Mouse (Mus musculus) C2C12 (cell line): ENCODE results near the gene Adgb. TPM values are rescaled to one million over a fixed set of nuclear protein-coding genes. Genes with fewer than 3 reads are reported as not detected.

ENCODE experiments used
- H3K27me3 ChIP-seq: one replicate; pipeline ENCODE4 v1.6.1; 2011; ENCODE audit not compliant: control insufficient read depth, insufficient read depth, insufficient read length
- H3K36me3 ChIP-seq: one replicate; pipeline ENCODE4 v1.6.1; 2011; ENCODE audit not compliant: control insufficient read depth, insufficient read depth
- H3K4me3 ChIP-seq: one replicate; pipeline ENCODE4 v1.5.1; 2011; ENCODE audit warnings: mild to moderate bottlenecking, control low read depth; ENCODE audit not compliant: poor library complexity, insufficient read depth, severe bottlenecking
- H3K79me2 ChIP-seq: one replicate; pipeline ENCODE4 v1.6.1; 2011; ENCODE audit not compliant: control insufficient read depth, insufficient read depth
- H3K79me3 ChIP-seq: one replicate; pipeline ENCODE4 v1.6.1; 2011; ENCODE audit warnings: low read depth, control low read depth
- H3ac ChIP-seq: one replicate; pipeline ENCODE3; 2011; ENCODE audit warnings: low read depth; ENCODE audit not compliant: control insufficient read depth, insufficient read length
- CEBPB ChIP-seq: IDR thresholded peaks from one replicate; pipeline ENCODE4 v1.6.1; 2011; ENCODE audit warnings: low read depth, mild to moderate bottlenecking, control low read depth, moderate library complexity
- CTCF ChIP-seq: IDR thresholded peaks from one replicate; pipeline ENCODE4 v1.5.1; 2011; ENCODE audit not compliant: control insufficient read depth, insufficient read depth, insufficient read length
- FOSL1 ChIP-seq: IDR thresholded peaks from one replicate; pipeline ENCODE4 v1.8.0; 2011; ENCODE audit warnings: mild to moderate bottlenecking, low read length; ENCODE audit not compliant: poor library complexity, insufficient read depth, severe bottlenecking
- MAX ChIP-seq: IDR thresholded peaks from one replicate; pipeline ENCODE4 v1.6.1; 2011; ENCODE audit warnings: mild to moderate bottlenecking, control low read depth
- MYOD1 ChIP-seq: IDR thresholded peaks from one replicate; pipeline ENCODE4 v1.6.1; 2011; ENCODE audit warnings: low read depth; ENCODE audit not compliant: control insufficient read depth, insufficient read length
- MYOG ChIP-seq: IDR thresholded peaks from one replicate; pipeline ENCODE4 v1.6.1; 2011; ENCODE audit not compliant: control insufficient read depth, insufficient read length; ENCODE audit errors: extremely low read depth
- USF1 ChIP-seq: IDR thresholded peaks from one replicate; pipeline ENCODE4 v1.6.1; 2011; ENCODE audit warnings: low read depth, mild to moderate bottlenecking, control low read depth, moderate library complexity
- polyA plus RNA-seq: library from polyadenylated mRNA; unstranded; fragments of >200 nt; fragmentation: generic; extraction: Trizol; gene quantifications from one replicate; pipeline ENCODE4 v1.2.1, GENCODE M21; 2012; ENCODE audit warnings: missing spikeins

Gene Adgb
- polyA plus RNA-seq, 1 experiment, result not detected

DNA sequence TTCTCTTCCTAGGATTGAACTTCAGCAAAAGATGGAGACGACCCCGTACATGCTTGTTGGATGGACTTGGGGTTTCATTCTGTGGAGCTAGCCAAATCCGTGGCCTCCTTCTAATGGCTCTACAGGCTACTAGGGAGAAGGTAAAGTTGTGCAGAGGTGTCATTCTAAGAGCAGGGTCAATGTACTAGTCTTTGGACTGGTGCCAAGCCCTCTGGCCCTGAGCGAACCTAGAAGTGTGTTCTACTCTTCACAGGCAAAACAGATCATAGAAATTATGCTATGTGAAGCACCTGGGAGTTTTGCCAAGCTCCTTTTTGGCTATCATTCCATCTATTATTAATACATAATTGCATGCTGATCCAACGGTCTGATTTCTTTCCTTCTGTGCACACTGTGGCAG, 157.6 kb downstream of the Adgb start:
- no peaks in the 10 kb centered on the region for H3K27me3 ChIP-seq
- H3K79me3 ChIP-seq, result no peaks in the 10 kb centered on the region
- H3ac ChIP-seq, result no peak overlapping the region
- TF ChIP-seq MAX, result no peak
- TF ChIP-seq USF1, result no peak
- TF ChIP-seq CTCF, result no peak
- no peak for TF ChIP-seq FOSL1
- no peak for TF ChIP-seq MYOG
- TF ChIP-seq MYOD1, result no peak
- TF ChIP-seq CEBPB, result no peak
- no peaks in the 10 kb centered on the region for H3K79me2 ChIP-seq
- no peak overlapping the region for H3K4me3 ChIP-seq
- no peaks in the 10 kb centered on the region for H3K36me3 ChIP-seq

DNA sequence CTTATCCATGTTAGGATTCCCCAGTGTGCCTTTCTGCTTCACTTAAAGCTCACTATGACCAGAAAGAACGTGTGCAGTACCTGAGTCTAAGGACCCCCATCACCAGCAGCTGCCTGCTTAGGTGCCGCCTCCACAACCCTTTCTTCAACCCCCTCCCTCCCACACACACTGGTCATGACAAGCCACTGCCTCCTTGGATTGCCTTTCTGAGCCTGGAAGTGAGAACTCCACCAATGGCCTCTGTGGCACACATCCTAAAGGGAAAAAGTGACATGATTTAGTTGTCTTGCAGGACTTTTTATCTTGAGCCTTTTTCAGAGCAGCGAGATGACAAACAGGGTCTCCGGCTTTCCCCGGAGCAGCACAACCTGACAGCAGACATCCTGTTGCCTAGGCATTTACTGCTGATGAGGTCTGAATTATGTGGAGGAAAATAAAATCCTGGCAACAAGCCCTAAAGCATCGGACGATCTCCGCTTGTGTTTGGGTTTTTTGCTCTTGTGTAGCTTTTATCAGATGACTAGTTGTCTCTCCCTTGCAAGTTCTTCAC, 162.2 kb downstream of the Adgb start:
- Histone ChIP-seq H3K79me3 (no peaks in the 10 kb centered on the region), H3K79me2 (no peaks in the 10 kb centered on the region), H3ac (no peak overlapping the region), H3K27me3 (no peaks in the 10 kb centered on the region), H3K36me3 (no peaks in the 10 kb centered on the region), H3K4me3 (no peak overlapping the region)
- TF ChIP-seq MAX (no peak), MYOD1 (no peak), CEBPB (no peak), CTCF (no peak), MYOG (no peak), USF1 (no peak)

DNA sequence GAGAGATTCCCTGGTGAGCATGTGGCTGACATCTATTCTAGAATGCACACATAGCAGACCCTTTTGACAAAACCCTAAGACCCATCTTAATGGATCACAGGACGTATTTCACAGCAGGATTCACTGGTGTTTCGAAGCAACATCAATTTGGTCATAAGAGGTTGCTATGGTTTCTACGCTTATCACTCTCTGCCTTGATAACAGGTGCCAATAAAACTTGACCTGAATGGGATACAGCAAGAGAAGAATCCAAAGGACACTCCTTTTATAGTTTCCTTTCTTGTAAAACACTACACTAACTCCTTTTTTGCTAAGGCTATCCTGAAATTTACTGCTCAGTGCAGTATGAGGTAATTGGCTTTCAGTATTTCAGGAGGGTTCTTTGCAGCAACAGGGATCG, 163.1 kb downstream of the Adgb start:
- TF ChIP-seq CEBPB (no peak), MAX (no peak), CTCF (no peak), USF1 (no peak), FOSL1 (no peak)

DNA sequence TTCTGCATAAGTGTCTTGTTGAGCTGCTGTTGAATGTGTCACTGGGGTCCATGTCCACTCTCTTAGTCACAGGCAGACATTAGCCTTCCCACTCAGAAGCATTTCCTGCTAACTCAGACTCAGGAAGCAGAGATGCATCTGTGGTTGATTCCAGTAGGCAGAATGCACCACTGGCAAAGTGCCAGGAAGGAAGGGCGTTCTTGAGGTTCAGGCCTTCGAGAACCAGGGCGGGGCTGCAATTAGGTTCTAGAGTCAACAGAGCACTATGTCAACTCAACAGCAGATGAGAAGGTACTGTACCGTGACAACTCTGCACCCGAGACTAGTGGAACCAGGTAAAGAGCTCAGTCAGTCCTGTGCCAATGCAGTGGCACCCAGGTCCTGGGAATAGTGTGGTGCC, 164.7 kb downstream of the Adgb start:
- TF ChIP-seq CTCF (no peak), USF1 (no peak), FOSL1 (no peak), MAX (no peak), MYOD1 (no peak), MYOG (no peak)

More for the DNA sequence above, 163.1 kb downstream of the Adgb start:
- H3K4me3 ChIP-seq, result no peak overlapping the region
- H3K79me3 ChIP-seq, result no peaks in the 10 kb centered on the region
- H3K79me2 ChIP-seq, result no peaks in the 10 kb centered on the region
- H3K36me3 ChIP-seq, result no peaks in the 10 kb centered on the region
- no peak overlapping the region for H3ac ChIP-seq
- no peaks in the 10 kb centered on the region for H3K27me3 ChIP-seq

DNA sequence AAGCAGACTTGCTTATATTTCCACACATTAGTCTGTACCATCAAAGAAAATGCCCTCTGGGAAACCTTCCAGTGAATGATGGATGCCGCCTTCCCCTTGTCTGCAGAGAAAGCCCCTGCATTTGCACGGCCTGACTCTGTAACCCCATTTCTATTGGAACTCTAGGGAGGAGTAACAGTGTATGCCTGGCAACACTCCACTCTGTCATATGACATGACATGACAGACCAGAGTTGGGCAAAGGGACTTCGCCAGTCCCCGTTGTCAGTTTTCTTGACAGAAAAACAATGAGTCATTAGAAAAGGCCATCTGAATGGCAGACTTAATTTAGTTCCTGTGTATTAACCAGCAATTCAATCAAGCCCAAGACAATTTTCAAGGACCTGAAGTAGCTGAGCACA, 167.8 kb downstream of the Adgb start:
- Histone ChIP-seq H3ac (no peak overlapping the region), H3K27me3 (no peaks in the 10 kb centered on the region), H3K79me3 (no peaks in the 10 kb centered on the region), H3K79me2 (no peaks in the 10 kb centered on the region), H3K4me3 (no peak overlapping the region), H3K36me3 (no peaks in the 10 kb centered on the region)
- TF ChIP-seq MYOG (no peak), USF1 (no peak), FOSL1 (no peak), CEBPB (no peak), MYOD1 (no peak), MAX (no peak), CTCF (no peak)

More for the DNA sequence above, 164.7 kb downstream of the Adgb start:
- H3ac ChIP-seq, result no peak overlapping the region
- H3K4me3 ChIP-seq, result no peak overlapping the region
- H3K27me3 ChIP-seq, result no peaks in the 10 kb centered on the region
- H3K79me2 ChIP-seq, result no peaks in the 10 kb centered on the region
- H3K79me3 ChIP-seq, result no peaks in the 10 kb centered on the region
- no peaks in the 10 kb centered on the region for H3K36me3 ChIP-seq

DNA sequence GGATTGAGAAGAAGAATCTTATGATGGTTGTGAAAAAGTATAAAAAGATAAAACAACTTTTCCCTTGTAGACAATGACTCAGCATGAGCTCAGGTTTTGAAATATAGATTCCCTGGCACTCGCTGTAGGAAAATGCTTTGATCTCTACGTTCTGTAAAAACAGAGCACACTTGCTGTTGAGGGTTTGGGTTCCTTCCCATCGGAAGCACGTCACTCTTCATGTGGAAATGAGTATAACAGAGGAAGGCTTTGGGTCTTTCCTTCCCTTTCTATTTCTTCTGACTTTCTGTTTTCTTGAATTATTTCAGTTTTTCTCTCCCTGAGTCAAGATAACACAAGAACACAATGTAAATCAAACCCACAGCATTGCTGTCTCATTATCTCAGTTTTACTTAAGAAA, 170.4 kb downstream of the Adgb start:
- Histone ChIP-seq H3K79me2 (no peaks in the 10 kb centered on the region), H3K36me3 (no peaks in the 10 kb centered on the region)

More for the DNA sequence above, 170.4 kb downstream of the Adgb start:
- no peak overlapping the region for H3K4me3 ChIP-seq
- TF ChIP-seq CEBPB (peak; percentile 35), MAX (no peak), FOSL1 (peak; percentile 44), MYOD1 (peak; percentile 33)
- H3K27me3 ChIP-seq, result no peaks in the 10 kb centered on the region
- no peak overlapping the region for H3ac ChIP-seq
- H3K79me3 ChIP-seq, result no peaks in the 10 kb centered on the region
